Mouse (Mus musculus): ENCODE measurements around the gene Cldn6.

- TF ChIP-seq CTCF (IDR thresholded peaks at IDR 0.05; ENCODE audit: extremely low read depth, insufficient read depth, insufficient read length, insufficient replicate concordance) (no peak), POLR2A (IDR thresholded peaks at IDR 0.05; ENCODE audit: low read depth, low read length) (no peak)
Measured at GRCm38 (mm10) chr17:23631241-23631640, 47.8 kb upstream of the Cldn6 start.

All from spleen, adult 2 months (tissue).